Mouse (Mus musculus): Measurements from ENCODE around the gene Tert. TPM values are rescaled to one million over a fixed set of nuclear protein-coding genes. Genes with fewer than 3 reads are reported as not detected.
A peak's percentile ranks its signal among the peaks of the same experiment; 100 is the strongest.

The Tert gene
- polyA plus RNA-seq, 1 experiment, result 3.4 TPM

DNA sequence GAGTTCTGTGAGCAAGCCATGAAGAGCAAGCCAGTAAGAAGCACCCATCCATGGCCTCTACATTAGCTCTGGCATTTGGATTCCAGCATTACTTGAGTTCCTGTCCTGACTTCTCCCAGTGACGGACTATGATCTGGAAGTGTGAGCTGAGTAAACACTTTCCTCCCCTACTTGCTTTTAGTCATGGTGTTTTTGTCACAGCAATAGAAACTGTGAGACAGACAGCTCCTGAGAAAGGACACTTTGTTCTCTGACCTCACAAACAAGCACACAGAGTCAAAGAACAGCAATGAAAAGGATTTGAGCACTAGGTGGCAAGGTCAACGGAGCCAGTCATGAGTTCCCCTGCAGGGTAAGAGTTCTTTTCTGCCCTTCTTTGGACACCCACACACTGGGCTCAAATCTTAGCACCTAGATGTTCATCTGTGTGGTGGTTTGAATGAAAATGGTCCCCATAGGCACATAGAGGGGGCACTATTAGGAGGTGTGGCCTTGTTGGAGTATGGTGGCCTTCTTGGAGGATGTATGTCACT is 33.5 kb downstream of the Tert start:
- no peak for DNase-seq (ENCODE audit: extremely low spot score in 1 of 2, low spot score in 1 of 2)

DNA sequence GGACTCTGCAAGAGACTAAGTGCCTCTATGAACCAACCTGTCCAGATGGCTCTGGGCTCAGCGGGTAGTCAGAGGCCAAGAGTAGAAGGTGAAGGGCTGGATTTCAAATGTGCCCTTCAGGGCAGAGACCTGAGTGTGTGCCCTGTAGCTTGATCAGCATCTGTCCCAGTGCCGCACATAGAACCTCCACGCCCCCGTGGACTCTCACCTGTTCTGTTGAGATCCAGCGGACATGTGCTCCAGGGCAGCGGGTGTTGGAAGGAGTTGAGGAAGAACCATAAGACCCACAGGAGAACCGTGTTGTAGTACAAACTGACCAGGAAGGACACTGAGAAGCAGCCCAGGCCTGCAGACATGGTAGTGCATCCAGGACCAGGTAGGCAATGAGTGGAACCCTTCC is 48.5 kb downstream of the Tert start:
- no peak for DNase-seq (ENCODE audit: extremely low spot score in 1 of 2, low spot score in 1 of 2)

DNA sequence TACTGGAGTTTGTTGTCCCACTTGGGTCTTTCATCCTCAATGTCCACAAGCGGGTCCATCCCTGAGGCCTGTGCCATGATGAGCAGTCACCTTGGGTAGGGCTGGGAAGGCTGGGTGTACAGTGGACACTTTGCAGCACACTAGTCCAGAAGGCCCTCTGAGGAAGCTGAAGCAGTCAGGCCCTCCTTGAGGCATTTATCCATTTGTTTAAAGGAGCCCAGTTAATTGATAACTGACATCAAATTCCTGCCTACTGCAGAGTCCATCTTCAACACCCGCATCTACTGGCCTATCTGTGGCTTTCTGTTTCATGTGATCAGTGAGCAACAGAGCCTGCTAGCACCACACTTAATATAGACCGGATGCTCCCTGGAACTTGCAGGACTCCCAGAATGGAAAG is 51.1 kb downstream of the Tert start, which contains the start of gene Slc6a18:
TSS of gene Slc6a18 (minus strand) at position 171 of the 400 bp plus-strand sequence.
- no peak for DNase-seq (ENCODE audit: extremely low spot score in 1 of 2, low spot score in 1 of 2)

DNA sequence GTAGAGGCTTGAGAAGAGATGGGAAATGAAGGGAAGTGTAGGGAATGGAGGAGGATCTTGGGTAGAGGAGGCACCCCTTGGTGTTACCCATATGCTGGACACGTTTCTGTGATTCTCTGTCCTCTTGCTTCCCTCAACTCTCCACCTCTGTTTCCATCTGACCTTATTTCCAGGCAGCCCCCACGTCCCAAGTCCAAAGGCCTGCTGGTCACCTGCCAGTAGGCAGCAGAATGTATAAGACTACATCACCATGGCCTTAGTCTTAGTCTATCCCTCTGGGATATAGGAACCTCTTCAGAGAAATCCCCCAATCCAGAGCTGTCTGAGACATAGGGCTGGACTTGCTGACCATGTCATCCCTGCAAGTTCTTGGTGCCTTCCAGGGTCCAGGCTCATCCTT is 52.6 kb downstream of the Tert start:
- DNase-seq (ENCODE audit: extremely low spot score in 1 of 2, low spot score in 1 of 2), result no peak

- DNase-seq (ENCODE audit: extremely low spot score in 1 of 2, low spot score in 1 of 2), result no peak
Measured at GRCm38 (mm10) chr13:73680394-73680793, 53.7 kb downstream of the Tert start.

- no peak for DNase-seq (ENCODE audit: extremely low spot score in 1 of 2, low spot score in 1 of 2)
Measured at GRCm38 (mm10) chr13:73682226-73682625, 55.5 kb downstream of the Tert start.

DNA sequence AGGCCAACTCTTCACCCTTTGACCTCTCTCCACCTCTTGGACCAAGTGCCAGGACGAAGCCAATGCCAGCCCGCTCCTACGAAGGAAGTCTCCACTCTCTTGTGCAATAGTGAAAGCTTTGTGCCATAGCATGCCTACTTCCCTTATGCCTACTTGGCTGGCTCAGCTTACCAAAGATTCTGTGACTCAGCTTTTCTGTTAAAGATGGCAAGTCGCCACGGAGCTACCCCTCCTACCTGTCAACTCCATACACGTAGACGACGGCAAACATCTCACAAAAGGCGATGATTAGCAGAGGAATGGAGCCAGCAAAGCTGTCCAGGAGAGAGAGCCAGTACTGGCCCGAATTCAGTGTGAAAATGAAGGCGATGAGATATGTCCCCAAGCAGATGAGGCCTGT is 57.0 kb downstream of the Tert start:
- DNase-seq (ENCODE audit: extremely low spot score in 1 of 2, low spot score in 1 of 2), result peak; percentile 37 to 55

- no peak for DNase-seq (ENCODE audit: extremely low spot score in 1 of 2, low spot score in 1 of 2)
Measured at GRCm38 (mm10) chr13:73684412-73684811, 57.7 kb downstream of the Tert start.

GRCm38 (mm10) chr13:73685502-73685901 is 58.8 kb downstream of the Tert start:
- DNase-seq (ENCODE audit: extremely low spot score in 1 of 2, low spot score in 1 of 2), result no peak

DNA sequence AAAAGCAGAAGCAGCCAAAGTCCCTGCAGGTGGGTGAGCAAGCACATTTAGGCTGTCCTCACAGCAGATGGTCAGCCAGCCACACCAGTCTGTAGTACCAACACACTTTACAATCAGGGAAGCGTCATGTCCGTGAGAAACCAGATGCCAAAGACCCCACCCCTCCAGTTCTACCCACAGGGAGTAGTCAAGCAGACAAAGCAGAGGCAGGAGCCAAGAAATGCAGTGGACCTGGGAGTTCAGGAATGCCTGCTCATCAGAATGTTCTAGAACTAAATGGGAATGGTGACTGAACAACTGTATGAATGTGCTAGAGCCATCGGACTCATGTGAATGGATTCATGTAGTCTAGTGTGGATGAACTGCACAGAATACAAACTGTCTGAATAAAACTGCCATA is 60.9 kb downstream of the Tert start:
- DNase-seq (ENCODE audit: extremely low spot score in 1 of 2, low spot score in 1 of 2), result no peak

GRCm38 (mm10) chr13:73688934-73689333 is 62.2 kb downstream of the Tert start:
- DNase-seq (ENCODE audit: extremely low spot score in 1 of 2, low spot score in 1 of 2), result no peak

DNA sequence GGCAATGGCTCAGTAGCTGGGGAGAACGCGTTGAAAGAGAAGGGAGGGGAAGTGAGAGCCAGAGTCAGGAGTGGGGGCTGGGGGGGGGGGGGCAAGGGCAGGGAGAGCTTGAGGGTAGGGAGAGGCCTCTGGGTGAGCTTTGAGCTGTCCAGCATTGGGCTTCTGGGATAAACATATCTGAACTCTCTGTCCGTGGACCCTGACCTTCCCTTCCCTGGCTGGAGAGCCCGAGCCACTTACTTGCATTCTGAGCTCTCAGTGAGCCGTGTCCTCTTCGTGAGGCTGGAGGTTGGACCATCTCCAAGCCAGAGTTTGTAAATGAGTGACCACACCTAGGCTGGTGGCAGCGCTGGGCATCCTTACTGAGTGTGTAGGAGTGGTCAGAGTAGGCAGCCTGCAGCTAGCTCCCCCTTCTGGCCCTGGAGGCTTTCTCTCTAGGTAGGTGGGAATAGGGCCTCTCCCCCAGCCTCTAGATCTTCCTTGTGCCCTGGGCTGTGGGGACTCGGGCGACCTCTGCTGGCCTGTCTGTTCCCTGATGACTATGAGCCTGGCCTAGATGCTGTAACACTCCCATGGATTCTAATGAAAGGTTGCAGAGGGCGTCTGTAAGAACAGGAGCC is 65.6 kb downstream of the Tert start:
- DNase-seq (ENCODE audit: extremely low spot score in 1 of 2, low spot score in 1 of 2), result peak; percentile 11 to 61

GRCm38 (mm10) chr13:73693333-73693732 is 66.6 kb downstream of the Tert start:
- DNase-seq (ENCODE audit: extremely low spot score in 1 of 2, low spot score in 1 of 2), result no peak

- DNase-seq (ENCODE audit: extremely low spot score in 1 of 2, low spot score in 1 of 2), result no peak
Measured at GRCm38 (mm10) chr13:73694972-73695371, 68.3 kb downstream of the Tert start.

DNA sequence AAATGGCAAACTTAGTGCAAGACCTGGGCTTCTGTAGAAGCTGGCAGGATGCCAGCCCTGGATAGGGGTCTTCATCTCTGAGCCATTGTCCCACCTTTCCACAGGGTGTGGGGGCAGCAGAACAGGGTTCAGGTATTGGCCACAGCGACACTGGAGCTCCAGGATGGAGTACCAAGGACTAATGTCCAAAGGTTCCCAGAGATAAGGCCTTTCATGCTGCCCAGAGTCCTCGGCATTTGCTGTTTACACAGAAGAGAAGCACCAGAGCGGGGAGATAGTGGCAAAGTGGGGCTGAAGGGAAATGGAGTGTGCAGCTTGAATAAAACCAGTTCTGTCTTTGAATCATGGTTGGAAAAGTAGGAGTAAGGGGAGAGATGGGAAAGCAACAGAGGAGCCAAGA is 69.8 kb downstream of the Tert start:
- no peak for DNase-seq (ENCODE audit: extremely low spot score in 1 of 2, low spot score in 1 of 2)

Other genes starting within 250 kb of the Tert start
- 33.4 and 44.2 TPM in 2 replicates for gene Lpcat1, start 159.7 kb upstream of the Tert start, polyA plus RNA-seq (2012; rRNA removed)
- 3.5 and 4.0 TPM in 2 replicates for gene Slc6a3, start 90.2 kb upstream of the Tert start, polyA plus RNA-seq (2012; rRNA removed)
- gene Clptm1l, start 22.9 kb upstream of the Tert start, polyA plus RNA-seq (2012; rRNA removed), result 128 and 135 TPM in 2 replicates
- 0.04 TPM in 1 of 2 replicates, not detected in the other for gene Slc6a18, start 51.1 kb downstream of the Tert start, polyA plus RNA-seq (2012; rRNA removed)
- 0.18 and 0.32 TPM in 2 replicates for gene Slc6a19, start 78.0 kb downstream of the Tert start, polyA plus RNA-seq (2012; rRNA removed)
- gene Slc12a7, start 106.2 kb downstream of the Tert start, polyA plus RNA-seq (2012; rRNA removed), result 6.4 and 6.7 TPM in 2 replicates
- 4.7 and 5.7 TPM in 2 replicates for gene Nkd2, start 220.7 kb downstream of the Tert start, polyA plus RNA-seq (2012; rRNA removed)

All from frontal cortex, adult 2 months (tissue).